Mouse (Mus musculus) monocyte, adult 2 months (primary cell): ENCODE data around the gene Ube2k.

Experiments used
- DNase-seq, 2 experiments: peaks; one replicate each; pipeline ENCODE4 v3.0.0; 2022; ENCODE audit warnings: low spot score in 2 of 2, low read depth in 1 of 2

Ube2k gene

GRCm38 (mm10) chr5:65537420-65538071, 513 bp downstream of the Ube2k start:
- DNase-seq: peak; percentile 5 to 34

- DNase-seq: no peak
Measured at GRCm38 (mm10) chr5:65538121-65538520, 1.1 kb downstream of the Ube2k start.

GRCm38 (mm10) chr5:65538829-65539228, 1.8 kb downstream of the Ube2k start:
- DNase-seq: no peak

GRCm38 (mm10) chr5:65539786-65540185, 2.8 kb downstream of the Ube2k start:
- no peak for DNase-seq

- no peak for DNase-seq
Measured at GRCm38 (mm10) chr5:65541889-65542288, 4.9 kb downstream of the Ube2k start.

- DNase-seq: no peak
Measured at GRCm38 (mm10) chr5:65543491-65543890, 6.5 kb downstream of the Ube2k start.

- no peak for DNase-seq
Measured at GRCm38 (mm10) chr5:65544616-65545015, 7.6 kb downstream of the Ube2k start.

- DNase-seq: no peak
Measured at GRCm38 (mm10) chr5:65549677-65550076, 12.6 kb downstream of the Ube2k start.

- no peak for DNase-seq
Measured at GRCm38 (mm10) chr5:65557109-65557508, 20.1 kb downstream of the Ube2k start.

GRCm38 (mm10) chr5:65561125-65561893, 24.3 kb downstream of the Ube2k start:
- DNase-seq: no peak

GRCm38 (mm10) chr5:65565486-65565885, 28.5 kb downstream of the Ube2k start:
- DNase-seq: no peak

GRCm38 (mm10) chr5:65574876-65575275, 37.8 kb downstream of the Ube2k start:
- DNase-seq: no peak

GRCm38 (mm10) chr5:65575896-65576295, 38.9 kb downstream of the Ube2k start:
- DNase-seq: no peak

- DNase-seq: no peak
Measured at GRCm38 (mm10) chr5:65578545-65578944, 41.5 kb downstream of the Ube2k start.

GRCm38 (mm10) chr5:65586291-65586690, 49.3 kb downstream of the Ube2k start:
- no peak for DNase-seq

- DNase-seq: no peak
Measured at GRCm38 (mm10) chr5:65590199-65590598, 53.2 kb downstream of the Ube2k start.

- no peak for DNase-seq
Measured at GRCm38 (mm10) chr5:65592421-65592820, 55.4 kb downstream of the Ube2k start.

GRCm38 (mm10) chr5:65599681-65600080, 62.6 kb downstream of the Ube2k start:
- DNase-seq: no peak

GRCm38 (mm10) chr5:65606820-65607219, 69.8 kb downstream of the Ube2k start:
- no peak for DNase-seq

- DNase-seq: no peak
Measured at GRCm38 (mm10) chr5:65609769-65610168, 72.7 kb downstream of the Ube2k start.

- no peak for DNase-seq
Measured at GRCm38 (mm10) chr5:65610541-65610940, 73.5 kb downstream of the Ube2k start.

- no peak for DNase-seq
Measured at GRCm38 (mm10) chr5:65613152-65613924, 76.3 kb downstream of the Ube2k start.
